Mouse (Mus musculus) MN1 (cell line): ENCODE results near the gene Nkx1-2.

Experiments used
- DNase-seq: peaks from one replicate; pipeline ENCODE4 v3.0.0-alpha.2; 2016; ENCODE audit warnings: low spot score

The Nkx1-2 gene

GRCm38 (mm10) chr7:132599071-132599975 lies at the start of gene Nkx1-2:
Nkx1-2 (minus strand) TSS chr7:132599637.
- DNase-seq = no peak

GRCm38 (mm10) chr7:132646514-132646913 lies 47.1 kb upstream of the Nkx1-2 start:
- no peak for DNase-seq

- no peak for DNase-seq
Measured at GRCm38 (mm10) chr7:132644605-132645279, 45.3 kb upstream of the Nkx1-2 start.

GRCm38 (mm10) chr7:132641606-132642005 lies 42.2 kb upstream of the Nkx1-2 start:
- peak; percentile 27 for DNase-seq

- peak; percentile 57 for DNase-seq
Measured at GRCm38 (mm10) chr7:132640946-132641345, 41.5 kb upstream of the Nkx1-2 start.

- peak; percentile 66 for DNase-seq
Measured at GRCm38 (mm10) chr7:132638446-132639087, 39.1 kb upstream of the Nkx1-2 start.

- peak; percentile 26 for DNase-seq
Measured at GRCm38 (mm10) chr7:132637292-132637691, 37.9 kb upstream of the Nkx1-2 start.

- no peak for DNase-seq
Measured at GRCm38 (mm10) chr7:132631313-132631712, 31.9 kb upstream of the Nkx1-2 start.

GRCm38 (mm10) chr7:132627448-132627847 lies 28.0 kb upstream of the Nkx1-2 start:
- no peak for DNase-seq

- DNase-seq = no peak
Measured at GRCm38 (mm10) chr7:132626174-132626573, 26.7 kb upstream of the Nkx1-2 start.

GRCm38 (mm10) chr7:132624161-132624560 lies 24.7 kb upstream of the Nkx1-2 start:
- DNase-seq = no peak

GRCm38 (mm10) chr7:132619975-132620918 lies 20.8 kb upstream of the Nkx1-2 start:
- no peak for DNase-seq

GRCm38 (mm10) chr7:132619549-132619948 lies 20.1 kb upstream of the Nkx1-2 start:
- no peak for DNase-seq

GRCm38 (mm10) chr7:132617021-132617564 lies 17.7 kb upstream of the Nkx1-2 start:
- no peak for DNase-seq

- no peak for DNase-seq
Measured at GRCm38 (mm10) chr7:132616391-132616790, 17.0 kb upstream of the Nkx1-2 start.

GRCm38 (mm10) chr7:132615346-132615745 lies 15.9 kb upstream of the Nkx1-2 start:
- no peak for DNase-seq

- no peak for DNase-seq
Measured at GRCm38 (mm10) chr7:132611530-132611929, 12.1 kb upstream of the Nkx1-2 start.

GRCm38 (mm10) chr7:132610468-132611318 lies 11.3 kb upstream of the Nkx1-2 start, which contains the start of gene Lhpp:
Lhpp (plus strand) TSS chr7:132610638.
- DNase-seq = peak; percentile 75

GRCm38 (mm10) chr7:132608316-132609020 lies 9.0 kb upstream of the Nkx1-2 start:
- no peak for DNase-seq
